In the genomic region with DNA sequence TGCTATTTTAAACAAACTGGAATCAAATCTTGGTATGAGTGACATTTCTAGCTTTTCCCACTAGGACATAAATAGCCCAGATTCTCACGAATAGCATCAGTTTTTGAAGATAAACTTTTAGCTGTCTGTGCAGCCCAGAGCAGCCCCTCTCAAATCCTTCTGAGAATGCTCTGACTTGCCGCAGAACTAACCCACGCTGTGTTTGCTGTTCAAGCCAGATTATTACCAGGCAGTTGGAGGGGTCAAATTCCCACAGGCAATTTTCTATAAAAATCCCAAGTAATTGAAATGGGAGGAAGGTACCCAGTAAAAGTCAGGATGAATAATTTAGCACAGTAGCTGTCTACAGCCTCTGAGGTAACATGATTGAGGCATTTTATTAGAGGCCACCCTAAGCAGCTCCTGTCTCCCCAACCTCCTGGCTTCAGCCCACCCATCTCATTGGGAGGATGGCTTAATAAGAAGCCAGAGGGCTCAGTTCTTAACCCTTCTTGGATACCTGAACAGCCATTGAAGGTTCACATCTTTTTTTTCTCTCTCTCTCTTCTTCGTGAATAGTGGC, we compare ENCODE assay signal across 20 mouse cellular contexts.
DNase-seq lines count a peak whose midpoint lies in the region; ATAC-seq lines count a peak whose summit lies in the region.
"Had no signal": no experiment of that assay in that cellular context is flagged by ENCODE, and none has a peak within 500 bp of the region (broad histone marks: within the 10 kb centered on the region; RNA-seq: fewer than 3 reads in every experiment).

No protein-coding gene starts in this region.

- no peak overlapping the region for H3K4me3 ChIP-seq in embryonic facial prominence, embryonic 11.5 days (ENCODE audit: low read depth, low read length)
- H3K4me3 ChIP-seq in embryonic facial prominence, embryonic 10.5 days: no peak overlapping the region
- no peak overlapping the region for H3K4me3 ChIP-seq in hindbrain, embryonic 15.5 days
- H3K4me3 ChIP-seq in hindbrain, embryonic 10.5 days: no peak overlapping the region
- H3K4me3 ChIP-seq in brown adipose tissue, adult 24 weeks (ENCODE audit: insufficient read depth, low read depth, low read length): no peak overlapping the region
- no peak overlapping the region for H3K4me3 ChIP-seq in midbrain, embryonic 14.5 days (replicated peaks; ENCODE audit: low read depth, low read length)
- no peak overlapping the region for H3K4me3 ChIP-seq in kidney, embryonic 16.5 days (ENCODE audit: low read length)
- H3K4me3 ChIP-seq: heart, embryonic 13.5 days had no signal

- H3K9ac ChIP-seq in embryonic facial prominence, embryonic 11.5 days (replicated peaks; ENCODE audit: low read length): no peak overlapping the region
- no peak overlapping the region for H3K9ac ChIP-seq in hindbrain, embryonic 15.5 days
- no peak overlapping the region for H3K9ac ChIP-seq in midbrain, embryonic 14.5 days (replicated peaks; ENCODE audit: low read length)
- no peak overlapping the region for H3K9ac ChIP-seq in kidney, embryonic 16.5 days (replicated peaks; ENCODE audit: low read length)
- H3K9ac ChIP-seq: forebrain, postnatal 0 days; heart, embryonic 13.5 days had no signal

- DNase-seq in embryonic facial prominence, embryonic 11.5 days (ENCODE audit: low spot score): peak; percentile 9
- DNase-seq in embryonic facial prominence, embryonic 10.5 days (ENCODE audit: low spot score): no peak
- DNase-seq in hindbrain, embryonic 10.5 days (ENCODE audit: low spot score): no peak
- DNase-seq in midbrain, embryonic 14.5 days: peak; percentile 61
- DNase-seq in kidney, postnatal 10 days: no peak
- DNase-seq: cerebellum, adult 11 months; cerebellum, postnatal 25 days; forebrain, postnatal 0 days; gastrocnemius, postnatal 14 days; heart, postnatal 4 days; kidney, postnatal 14 days; right cerebral cortex, postnatal 25 days; thymus, postnatal 4 days had no signal

- no peaks in the 10 kb centered on the region for H3K4me1 ChIP-seq in embryonic facial prominence, embryonic 11.5 days (ENCODE audit: control insufficient read depth, insufficient read depth, low read length)
- H3K4me1 ChIP-seq in embryonic facial prominence, embryonic 10.5 days: peaks cover 12% of the 10 kb centered on the region
- no peaks in the 10 kb centered on the region for H3K4me1 ChIP-seq in hindbrain, embryonic 15.5 days (replicated peaks)
- no peaks in the 10 kb centered on the region for H3K4me1 ChIP-seq in hindbrain, embryonic 10.5 days (replicated peaks)
- H3K4me1 ChIP-seq in brown adipose tissue, adult 24 weeks (ENCODE audit: control insufficient read depth, insufficient read depth, insufficient read length, low read length): 0 out of 2 replicates have a peak, but pooled peaks cover 2% of the 10 kb centered on the region
- peaks cover 6% of the 10 kb centered on the region; the same call in 1 of the 2 replicates for H3K4me1 ChIP-seq in midbrain, embryonic 14.5 days (ENCODE audit: control insufficient read depth, insufficient read depth, low read length)
- H3K4me1 ChIP-seq in kidney, embryonic 16.5 days (ENCODE audit: insufficient read depth, low read length): 0 out of 2 replicates have a peak, but pooled peaks cover 9% of the 10 kb centered on the region

- H3K27ac ChIP-seq in embryonic facial prominence, embryonic 11.5 days (replicated peaks; ENCODE audit: low read depth, low read length): no peak overlapping the region
- no peak overlapping the region for H3K27ac ChIP-seq in embryonic facial prominence, embryonic 10.5 days (replicated peaks)
- no peak overlapping the region for H3K27ac ChIP-seq in hindbrain, embryonic 15.5 days (replicated peaks)
- no peak overlapping the region for H3K27ac ChIP-seq in hindbrain, embryonic 10.5 days
- H3K27ac ChIP-seq in brown adipose tissue, adult 24 weeks (replicated peaks; ENCODE audit: low read depth, low read length): peak overlapping the region; percentile 45
- H3K27ac ChIP-seq in midbrain, embryonic 14.5 days (replicated peaks; ENCODE audit: low read depth, low read length): peak overlapping the region; percentile 43; the same call in 1 of the 2 replicates
- H3K27ac ChIP-seq in kidney, embryonic 16.5 days (ENCODE audit: low read length): no peak overlapping the region
- H3K27ac ChIP-seq: heart, embryonic 13.5 days had no signal

- WGBS in embryonic facial prominence, embryonic 11.5 days: 39% methylated on average over 4 of the region's 4 CpGs
- 57% methylated on average over 4 of the region's 4 CpGs for WGBS in embryonic facial prominence, embryonic 10.5 days
- 44% methylated on average over 4 of the region's 4 CpGs for WGBS in hindbrain, embryonic 15.5 days
- WGBS in hindbrain, embryonic 10.5 days: 80% methylated on average over 4 of the region's 4 CpGs
- 41% methylated on average over 4 of the region's 4 CpGs for WGBS in midbrain, embryonic 14.5 days
- WGBS in kidney, embryonic 16.5 days: 49% methylated on average over 4 of the region's 4 CpGs

- H3K36me3 ChIP-seq in embryonic facial prominence, embryonic 11.5 days (replicated peaks; ENCODE audit: control insufficient read depth, insufficient read depth, low read depth, low read length): no peaks in the 10 kb centered on the region
- no peaks in the 10 kb centered on the region for H3K36me3 ChIP-seq in embryonic facial prominence, embryonic 10.5 days (replicated peaks)
- no peaks in the 10 kb centered on the region for H3K36me3 ChIP-seq in hindbrain, embryonic 15.5 days
- H3K36me3 ChIP-seq in hindbrain, embryonic 10.5 days: no peaks in the 10 kb centered on the region
- H3K36me3 ChIP-seq in midbrain, embryonic 14.5 days (ENCODE audit: control insufficient read depth, insufficient read depth, low read length): no peaks in the 10 kb centered on the region
- no peaks in the 10 kb centered on the region for H3K36me3 ChIP-seq in kidney, embryonic 16.5 days (ENCODE audit: insufficient read depth, low read length)
- H3K36me3 ChIP-seq: G1E; heart, embryonic 13.5 days had no signal

- H3K9me3 ChIP-seq in embryonic facial prominence, embryonic 11.5 days (replicated peaks; ENCODE audit: control insufficient read depth, low read length): no peaks in the 10 kb centered on the region
- H3K9me3 ChIP-seq in embryonic facial prominence, embryonic 10.5 days: no peaks in the 10 kb centered on the region
- H3K9me3 ChIP-seq in hindbrain, embryonic 15.5 days: no peaks in the 10 kb centered on the region
- no peaks in the 10 kb centered on the region for H3K9me3 ChIP-seq in hindbrain, embryonic 10.5 days
- no peaks in the 10 kb centered on the region; the same call in 1 of the 2 replicates for H3K9me3 ChIP-seq in midbrain, embryonic 14.5 days (ENCODE audit: control insufficient read depth, low read length)
- H3K9me3 ChIP-seq in kidney, embryonic 16.5 days (ENCODE audit: low read length): no peaks in the 10 kb centered on the region
- H3K9me3 ChIP-seq: G1E; heart, embryonic 13.5 days had no signal

- no peaks in the 10 kb centered on the region for H3K27me3 ChIP-seq in embryonic facial prominence, embryonic 11.5 days (ENCODE audit: control insufficient read depth, insufficient read depth, low read length)
- no peaks in the 10 kb centered on the region for H3K27me3 ChIP-seq in embryonic facial prominence, embryonic 10.5 days (replicated peaks; ENCODE audit: low read depth, poor library complexity, severe bottlenecking)
- no peaks in the 10 kb centered on the region for H3K27me3 ChIP-seq in hindbrain, embryonic 15.5 days
- H3K27me3 ChIP-seq in hindbrain, embryonic 10.5 days (ENCODE audit: insufficient read depth, poor library complexity, severe bottlenecking): no peaks in the 10 kb centered on the region
- H3K27me3 ChIP-seq in midbrain, embryonic 14.5 days (ENCODE audit: control insufficient read depth, insufficient read depth, low read length): no peaks in the 10 kb centered on the region
- no peaks in the 10 kb centered on the region for H3K27me3 ChIP-seq in kidney, embryonic 16.5 days (ENCODE audit: insufficient read depth, low read length)
- H3K27me3 ChIP-seq: heart, embryonic 13.5 days had no signal

- no peak for ATAC-seq in embryonic facial prominence, embryonic 11.5 days (replicated peaks; ENCODE audit: insufficient number of reproducible peaks, low FRiP score, low TSS enrichment, low read depth)
- ATAC-seq in hindbrain, embryonic 15.5 days (ENCODE audit: low FRiP score, low read depth): peak; percentile 72; the same call in 1 of the 2 replicates
- peak; percentile 48; the same call in 1 of the 2 replicates for ATAC-seq in midbrain, embryonic 14.5 days (ENCODE audit: low FRiP score, low TSS enrichment)
- ATAC-seq in kidney, embryonic 16.5 days (ENCODE audit: low FRiP score, low TSS enrichment): no peak
- ATAC-seq: CD4-positive, CD25-positive, alpha-beta regulatory T cell, adult 4 months; forebrain, postnatal 0 days; intestine, postnatal 0 days had no signal

- H3K4me2 ChIP-seq in embryonic facial prominence, embryonic 11.5 days (ENCODE audit: low read depth, low read length): no peak overlapping the region
- H3K4me2 ChIP-seq in hindbrain, embryonic 15.5 days: no peak overlapping the region
- no peak overlapping the region for H3K4me2 ChIP-seq in midbrain, embryonic 14.5 days (ENCODE audit: low read length)
- H3K4me2 ChIP-seq in kidney, embryonic 16.5 days (replicated peaks; ENCODE audit: low read depth, low read length): no peak overlapping the region
- H3K4me2 ChIP-seq: heart, embryonic 13.5 days had no signal

Comparison
In these comparisons a context has a peak if more than half of its experiments do, and no peak if none do; other contexts are left out.
1. DNase-seq: peak in embryonic facial prominence, embryonic 11.5 days (single experiment) and midbrain, embryonic 14.5 days (single experiment); none in embryonic facial prominence, embryonic 10.5 days (single experiment), hindbrain, embryonic 10.5 days (single experiment) and kidney, postnatal 10 days (single experiment).
2. ATAC-seq: peak in hindbrain, embryonic 15.5 days (single experiment) and midbrain, embryonic 14.5 days (single experiment); none in embryonic facial prominence, embryonic 11.5 days (single experiment) and kidney, embryonic 16.5 days (single experiment).
3. H3K27ac ChIP-seq: peak in brown adipose tissue, adult 24 weeks (single experiment) and midbrain, embryonic 14.5 days (single experiment); none in embryonic facial prominence, embryonic 11.5 days (single experiment), embryonic facial prominence, embryonic 10.5 days (single experiment), hindbrain, embryonic 15.5 days (single experiment), hindbrain, embryonic 10.5 days (single experiment) and kidney, embryonic 16.5 days (single experiment).